Mouse (Mus musculus): ENCODE data around the gene Tufm. TPM values are rescaled to one million over a fixed set of nuclear protein-coding genes. Genes with fewer than 3 reads are reported as not detected.
A peak's percentile ranks its signal among the peaks of the same experiment; 100 is the strongest.

Tufm gene
- polyA plus RNA-seq, 1 experiment from 2014 or later = 224 TPM

- peak overlapping the region; percentile 99 for H3K9ac ChIP-seq (ENCODE audit: low read length)
- H3K36me3 ChIP-seq (ENCODE audit: control insufficient read depth, insufficient read depth) = peaks cover 39% of the 10 kb centered on the region
- H3K4me3 ChIP-seq (ENCODE audit: low read length) = peak overlapping the region; percentile 84
- peak overlapping the region; percentile 99 for H3K27ac ChIP-seq (ENCODE audit: low read length)
- H3K4me2 ChIP-seq (ENCODE audit: low read depth, low read length) = peak overlapping the region; percentile 81
- peaks cover 10% of the 10 kb centered on the region for H3K4me1 ChIP-seq (ENCODE audit: control insufficient read depth, insufficient read depth, low read length)
- WGBS = under 1% methylated on average over 53 of the region's 57 CpGs
- no peaks in the 10 kb centered on the region for H3K27me3 ChIP-seq (ENCODE audit: control insufficient read depth, insufficient read depth, low read length)
- H3K9me3 ChIP-seq (replicated peaks; ENCODE audit: control insufficient read depth, low read length) = no peaks in the 10 kb centered on the region
- ATAC-seq (replicated peaks; ENCODE audit: extremely low read depth, insufficient read depth, low FRiP score) = peak; percentile 88
These were observed 15.0 kb downstream of the Tufm start for GRCm38 (mm10) chr7:126502023-126502741.

DNA sequence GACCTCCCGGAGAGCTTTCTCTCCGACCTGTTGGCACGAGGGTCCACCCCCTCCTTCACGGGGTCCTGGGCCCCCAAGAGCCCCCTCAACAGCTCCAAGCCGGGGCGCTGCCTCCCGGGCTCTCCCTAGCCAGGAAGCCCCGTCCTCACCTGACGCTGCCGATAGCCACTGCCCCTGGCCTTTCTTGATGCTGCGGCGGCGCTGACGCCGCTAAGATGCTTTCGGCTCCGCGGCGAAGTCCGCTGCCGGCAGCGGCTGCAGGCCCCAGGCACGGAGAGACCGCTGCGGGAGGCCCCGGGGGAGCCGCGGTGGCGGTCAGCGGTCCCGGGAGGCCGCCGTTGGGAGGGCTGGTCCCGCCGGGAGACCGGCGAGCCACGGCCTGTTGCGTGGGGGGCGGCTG is 15.6 kb downstream of the Tufm start:
- WGBS = under 1% methylated on average over 40 of the region's 40 CpGs
- Histone ChIP-seq H3K4me1 (ENCODE audit: control insufficient read depth, insufficient read depth, low read length) (peaks cover 10% of the 10 kb centered on the region), H3K27ac (ENCODE audit: low read length) (peak overlapping the region; percentile 99), H3K4me3 (ENCODE audit: low read length) (peak overlapping the region; percentile 84), H3K9ac (ENCODE audit: low read length) (peak overlapping the region; percentile 99), H3K27me3 (ENCODE audit: control insufficient read depth, insufficient read depth, low read length) (no peaks in the 10 kb centered on the region), H3K9me3 (replicated peaks; ENCODE audit: control insufficient read depth, low read length) (no peaks in the 10 kb centered on the region), H3K36me3 (ENCODE audit: control insufficient read depth, insufficient read depth) (peaks cover 33% of the 10 kb centered on the region), H3K4me2 (ENCODE audit: low read depth, low read length) (peak overlapping the region; percentile 81)
- no peak for ATAC-seq (replicated peaks; ENCODE audit: extremely low read depth, insufficient read depth, low FRiP score)

DNA sequence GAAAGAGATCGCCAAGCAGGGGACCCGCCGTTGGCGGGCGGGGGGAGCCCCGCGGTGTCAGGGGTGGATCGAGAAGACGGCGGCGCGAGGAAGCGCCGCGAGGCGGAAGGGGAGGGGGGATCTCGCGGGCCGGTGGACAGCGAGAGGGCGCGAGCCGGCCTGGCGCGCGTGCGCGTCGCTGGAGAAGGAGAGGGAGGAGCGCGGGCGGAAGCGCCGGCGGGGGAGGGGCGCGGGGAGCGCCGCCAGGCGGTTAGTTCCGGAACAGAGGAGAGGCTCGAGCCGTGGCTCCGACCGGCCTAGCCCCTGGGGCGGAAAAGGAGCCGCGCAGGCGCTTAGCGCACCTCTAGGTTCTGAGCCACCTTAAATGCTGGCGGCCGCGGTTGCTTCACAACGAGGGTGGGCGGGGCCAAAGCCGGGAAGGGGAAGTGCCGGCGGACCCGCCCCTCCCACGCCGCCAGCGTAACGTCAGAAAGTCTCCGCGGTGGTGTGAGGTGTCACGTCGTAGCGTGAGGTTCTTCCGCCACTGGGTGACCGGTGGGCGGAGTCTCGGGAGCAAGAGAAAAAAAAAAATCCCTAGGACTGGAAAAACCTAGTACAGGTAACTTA is 16.2 kb downstream of the Tufm start, which contains the start of gene Atxn2l:
TSS of gene Atxn2l (minus strand) at position 165 of the 606 bp plus-strand sequence.
- peak within 1 kb of the TSS; percentile 84 for H3K4me3 ChIP-seq (ENCODE audit: low read length)
- ATAC-seq (replicated peaks; ENCODE audit: extremely low read depth, insufficient read depth, low FRiP score) = peak; percentile 88
- peak within 1 kb of the TSS; percentile 99 for H3K9ac ChIP-seq (ENCODE audit: low read length)
- H3K4me2 ChIP-seq (ENCODE audit: low read depth, low read length) = peak within 1 kb of the TSS; percentile 81
- peaks cover 10% of the 10 kb centered on the region for H3K4me1 ChIP-seq (ENCODE audit: control insufficient read depth, insufficient read depth, low read length)
- H3K27me3 ChIP-seq (ENCODE audit: control insufficient read depth, insufficient read depth, low read length) = no peaks in the 10 kb centered on the region
- H3K9me3 ChIP-seq (replicated peaks; ENCODE audit: control insufficient read depth, low read length) = no peaks in the 10 kb centered on the region
- WGBS = under 1% methylated on average over 67 of the region's 72 CpGs
- peaks cover 27% of the 10 kb centered on the region for H3K36me3 ChIP-seq (ENCODE audit: control insufficient read depth, insufficient read depth)
- peak within 1 kb of the TSS; percentile 99 for H3K27ac ChIP-seq (ENCODE audit: low read length)

GRCm38 (mm10) chr7:126504913-126505312 is 17.8 kb downstream of the Tufm start:
- no peaks in the 10 kb centered on the region for H3K9me3 ChIP-seq (replicated peaks; ENCODE audit: control insufficient read depth, low read length)

GRCm38 (mm10) chr7:126507126-126507778 is 20.1 kb downstream of the Tufm start:
- H3K9me3 ChIP-seq (replicated peaks; ENCODE audit: control insufficient read depth, low read length) = no peaks in the 10 kb centered on the region
- WGBS = 71% methylated on average over 8 of the region's 8 CpGs
- no peak for ATAC-seq (replicated peaks; ENCODE audit: extremely low read depth, insufficient read depth, low FRiP score)
- H3K36me3 ChIP-seq (ENCODE audit: control insufficient read depth, insufficient read depth) = no peaks in the 10 kb centered on the region
- H3K4me3 ChIP-seq (ENCODE audit: low read length) = no peak overlapping the region
- H3K27ac ChIP-seq (ENCODE audit: low read length) = no peak overlapping the region
- H3K27me3 ChIP-seq (ENCODE audit: control insufficient read depth, insufficient read depth, low read length) = no peaks in the 10 kb centered on the region
- peaks cover 6% of the 10 kb centered on the region; the same call in 1 of the 2 replicates for H3K4me1 ChIP-seq (ENCODE audit: control insufficient read depth, insufficient read depth, low read length)
- no peak overlapping the region for H3K9ac ChIP-seq (ENCODE audit: low read length)
- H3K4me2 ChIP-seq (ENCODE audit: low read depth, low read length) = no peak overlapping the region

More at GRCm38 (mm10) chr7:126504913-126505312, 17.8 kb downstream of the Tufm start:
- H3K4me1 ChIP-seq (ENCODE audit: control insufficient read depth, insufficient read depth, low read length) = peaks cover 10% of the 10 kb centered on the region
- H3K27ac ChIP-seq (ENCODE audit: low read length) = no peak overlapping the region
- peaks cover 13% of the 10 kb centered on the region for H3K36me3 ChIP-seq (ENCODE audit: control insufficient read depth, insufficient read depth)
- no peaks in the 10 kb centered on the region for H3K27me3 ChIP-seq (ENCODE audit: control insufficient read depth, insufficient read depth, low read length)
- no peak overlapping the region for H3K4me2 ChIP-seq (ENCODE audit: low read depth, low read length)
- no peak overlapping the region for H3K9ac ChIP-seq (ENCODE audit: low read length)
- H3K4me3 ChIP-seq (ENCODE audit: low read length) = no peak overlapping the region
- no peak for ATAC-seq (replicated peaks; ENCODE audit: extremely low read depth, insufficient read depth, low FRiP score)
- WGBS = 45% methylated on average over 2 of the region's 2 CpGs

DNA sequence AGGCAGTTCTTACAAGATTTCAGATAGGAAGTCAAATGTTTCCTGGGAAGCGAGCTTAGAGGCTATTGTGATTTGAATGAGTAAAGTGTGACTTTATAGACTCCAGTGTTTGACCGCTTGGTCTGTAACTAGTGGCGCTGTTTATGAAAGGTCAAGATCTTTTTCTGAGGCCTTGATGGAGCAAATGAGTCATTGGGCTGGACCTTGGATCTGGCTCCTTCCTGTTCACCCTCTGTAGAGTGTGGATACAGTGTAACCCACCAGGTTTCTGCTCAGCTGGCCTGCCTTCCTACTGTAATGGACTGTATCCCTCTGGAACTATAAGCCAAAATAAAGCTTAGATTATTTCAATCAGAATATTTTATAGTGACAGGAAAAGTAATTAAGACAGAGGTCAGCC is 24.1 kb downstream of the Tufm start:
- Histone ChIP-seq H3K4me3 (ENCODE audit: low read length) (no peak overlapping the region), H3K4me1 (ENCODE audit: control insufficient read depth, insufficient read depth, low read length) (no peaks in the 10 kb centered on the region), H3K27me3 (ENCODE audit: control insufficient read depth, insufficient read depth, low read length) (no peaks in the 10 kb centered on the region), H3K9me3 (replicated peaks; ENCODE audit: control insufficient read depth, low read length) (no peaks in the 10 kb centered on the region), H3K9ac (ENCODE audit: low read length) (no peak overlapping the region), H3K36me3 (ENCODE audit: control insufficient read depth, insufficient read depth) (no peaks in the 10 kb centered on the region), H3K27ac (ENCODE audit: low read length) (no peak overlapping the region), H3K4me2 (ENCODE audit: low read depth, low read length) (no peak overlapping the region)
- no peak for ATAC-seq (replicated peaks; ENCODE audit: extremely low read depth, insufficient read depth, low FRiP score)
- WGBS = 65% methylated on average over 3 of the region's 3 CpGs

- H3K27me3 ChIP-seq (ENCODE audit: control insufficient read depth, insufficient read depth, low read length) = no peaks in the 10 kb centered on the region
- H3K27ac ChIP-seq (ENCODE audit: low read length) = no peak overlapping the region
- ATAC-seq (replicated peaks; ENCODE audit: extremely low read depth, insufficient read depth, low FRiP score) = no peak
- H3K36me3 ChIP-seq (ENCODE audit: control insufficient read depth, insufficient read depth) = no peaks in the 10 kb centered on the region
- H3K4me2 ChIP-seq (ENCODE audit: low read depth, low read length) = no peak overlapping the region
- H3K4me3 ChIP-seq (ENCODE audit: low read length) = no peak overlapping the region
- WGBS = 83% methylated on average over 5 of the region's 5 CpGs
- no peak overlapping the region for H3K9ac ChIP-seq (ENCODE audit: low read length)
- no peaks in the 10 kb centered on the region for H3K4me1 ChIP-seq (ENCODE audit: control insufficient read depth, insufficient read depth, low read length)
- H3K9me3 ChIP-seq (replicated peaks; ENCODE audit: control insufficient read depth, low read length) = no peaks in the 10 kb centered on the region
These were observed 31.2 kb downstream of the Tufm start for GRCm38 (mm10) chr7:126518261-126518941.

GRCm38 (mm10) chr7:126519513-126519912 is 32.4 kb downstream of the Tufm start:
- H3K27me3 ChIP-seq (ENCODE audit: control insufficient read depth, insufficient read depth, low read length) = no peaks in the 10 kb centered on the region
- WGBS = 45% methylated on average over 2 of the region's 2 CpGs
- no peak overlapping the region for H3K4me2 ChIP-seq (ENCODE audit: low read depth, low read length)
- H3K27ac ChIP-seq (ENCODE audit: low read length) = no peak overlapping the region
- no peak overlapping the region for H3K4me3 ChIP-seq (ENCODE audit: low read length)
- H3K9me3 ChIP-seq (replicated peaks; ENCODE audit: control insufficient read depth, low read length) = no peaks in the 10 kb centered on the region
- no peaks in the 10 kb centered on the region for H3K4me1 ChIP-seq (ENCODE audit: control insufficient read depth, insufficient read depth, low read length)
- ATAC-seq (replicated peaks; ENCODE audit: extremely low read depth, insufficient read depth, low FRiP score) = no peak
- no peaks in the 10 kb centered on the region for H3K36me3 ChIP-seq (ENCODE audit: control insufficient read depth, insufficient read depth)
- H3K9ac ChIP-seq (ENCODE audit: low read length) = no peak overlapping the region

All from heart, embryonic 16.5 days (tissue).